Mouse (Mus musculus): ENCODE data around the gene Platr17.

- TF ChIP-seq POLR2A (IDR thresholded peaks at IDR 0.05; ENCODE audit: borderline replicate concordance, extremely low read depth, low read depth, low read length) = no peak
- TF ChIP-seq CTCF (IDR thresholded peaks at IDR 0.05; ENCODE audit: insufficient read depth, low read length) = no peak
Measured at GRCm38 (mm10) chr17:33938783-33939182, 33.8 kb downstream of the Platr17 start.
